Mouse (Mus musculus): ENCODE results near the gene Mcoln2.
"Not testable (repeated sequence)": the region's sequence is repeated elsewhere in the genome, so short reads cannot be mapped to it uniquely, and the experiment has no call there.

The Mcoln2 gene

GRCm38 (mm10) chr3:146184992-146185657 lies 35.5 kb downstream of the Mcoln2 start:
- peak; percentile 15 to 29 for DNase-seq (ENCODE audit: low spot score in 2 of 2)

- DNase-seq (ENCODE audit: low spot score in 2 of 2), result no peak
Observed at GRCm38 (mm10) chr3:146186033-146186432, 36.4 kb downstream of the Mcoln2 start.

GRCm38 (mm10) chr3:146189933-146190332 lies 40.3 kb downstream of the Mcoln2 start:
- DNase-seq (ENCODE audit: low spot score in 2 of 2), result no peak

- DNase-seq (ENCODE audit: low spot score in 2 of 2), result no peak
Observed at GRCm38 (mm10) chr3:146192507-146192906, 42.9 kb downstream of the Mcoln2 start.

- DNase-seq (ENCODE audit: low spot score in 2 of 2), result no peak
Observed at GRCm38 (mm10) chr3:146195153-146195552, 45.5 kb downstream of the Mcoln2 start.

GRCm38 (mm10) chr3:146196301-146196700 lies 46.7 kb downstream of the Mcoln2 start:
- DNase-seq (ENCODE audit: low spot score in 2 of 2), result no peak

GRCm38 (mm10) chr3:146196780-146197743 lies 47.4 kb downstream of the Mcoln2 start:
- no peak for DNase-seq (ENCODE audit: low spot score in 2 of 2)

- DNase-seq (ENCODE audit: low spot score in 2 of 2), result no peak
Observed at GRCm38 (mm10) chr3:146197785-146198184, 48.2 kb downstream of the Mcoln2 start.

GRCm38 (mm10) chr3:146198803-146199481 lies 49.3 kb downstream of the Mcoln2 start:
- no peak for DNase-seq (ENCODE audit: low spot score in 2 of 2)

GRCm38 (mm10) chr3:146199486-146199885 lies 49.9 kb downstream of the Mcoln2 start:
- DNase-seq (ENCODE audit: low spot score in 2 of 2), result no peak

- DNase-seq (ENCODE audit: low spot score in 2 of 2), result no peak
Observed at GRCm38 (mm10) chr3:146204375-146204774, 54.7 kb downstream of the Mcoln2 start.

- DNase-seq (ENCODE audit: low spot score in 2 of 2), result no peak
Observed at GRCm38 (mm10) chr3:146205305-146205704, 55.7 kb downstream of the Mcoln2 start.

- no peak for DNase-seq (ENCODE audit: low spot score in 2 of 2)
Observed at GRCm38 (mm10) chr3:146206635-146207034, 57.0 kb downstream of the Mcoln2 start.

- DNase-seq (ENCODE audit: low spot score in 2 of 2), result no peak
Observed at GRCm38 (mm10) chr3:146207440-146207839, 57.8 kb downstream of the Mcoln2 start.

- not testable (repeated sequence) for DNase-seq (ENCODE audit: low spot score in 2 of 2)
Observed at GRCm38 (mm10) chr3:146209759-146210158, 60.1 kb downstream of the Mcoln2 start.

- DNase-seq (ENCODE audit: low spot score in 2 of 2), result no peak
Observed at GRCm38 (mm10) chr3:146211141-146211747, 61.6 kb downstream of the Mcoln2 start.

GRCm38 (mm10) chr3:146211964-146212363 lies 62.3 kb downstream of the Mcoln2 start:
- DNase-seq (ENCODE audit: low spot score in 2 of 2), result no peak

- DNase-seq (ENCODE audit: low spot score in 2 of 2), result no peak
Observed at GRCm38 (mm10) chr3:146213336-146213735, 63.7 kb downstream of the Mcoln2 start.

GRCm38 (mm10) chr3:146216561-146216960 lies 66.9 kb downstream of the Mcoln2 start:
- DNase-seq (ENCODE audit: low spot score in 2 of 2), result no peak

- peak; percentile 17 to 18 for DNase-seq (ENCODE audit: low spot score in 2 of 2)
Observed at GRCm38 (mm10) chr3:146220776-146221486, 71.3 kb downstream of the Mcoln2 start, which contains the start of gene Lpar3. Lpar3 (plus strand) TSS chr3:146220963.

- DNase-seq (ENCODE audit: low spot score in 2 of 2), result no peak
Observed at GRCm38 (mm10) chr3:146224271-146224670, 74.6 kb downstream of the Mcoln2 start.

Data from spleen, postnatal 36 days (tissue).